Mouse (Mus musculus): ENCODE measurements around the gene Fyb2. TPM values are rescaled to one million over a fixed set of nuclear protein-coding genes. Genes with fewer than 3 reads are reported as not detected.
"Not testable (repeated sequence)": the region's sequence is repeated elsewhere in the genome, so short reads cannot be mapped to it uniquely, and the experiment has no call there.

Gene Fyb2
- polyA plus RNA-seq, 1 experiment from 2014 or later, result not detected

DNA sequence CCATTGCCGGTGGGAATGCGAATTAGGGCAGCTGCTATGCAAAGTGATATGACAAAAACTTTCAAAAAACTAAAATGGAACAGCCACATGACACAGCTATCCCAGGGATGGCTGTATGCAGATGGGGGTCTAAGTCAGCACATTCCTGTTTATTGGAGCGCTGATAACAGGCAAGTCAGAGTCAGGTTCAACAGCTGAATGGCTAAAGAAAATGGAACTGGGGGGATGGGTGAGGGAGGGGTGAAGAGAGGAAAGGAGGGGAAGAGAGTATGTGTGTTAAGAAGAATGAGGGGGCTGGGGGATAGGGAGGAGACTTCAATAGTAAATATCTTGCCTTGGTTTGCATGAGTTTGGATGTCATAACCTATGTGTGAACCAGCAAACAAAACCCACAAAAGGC, 79.0 kb downstream of the Fyb2 start:
- 77% methylated on average over 3 of the region's 3 CpGs for WGBS
- Histone ChIP-seq H3K27ac (replicated peaks in 1 of 2; ENCODE audit: control insufficient read depth in 1 of 2, insufficient read depth in 1 of 2, low read depth in 2 of 2, low read length in 2 of 2) (no peak overlapping the region), H3K27me3 (ENCODE audit: control insufficient read depth, insufficient read depth, low read length) (no peaks in the 10 kb centered on the region), H3K9me3 (ENCODE audit: control insufficient read depth, low read length) (no peaks in the 10 kb centered on the region), H3K4me2 (ENCODE audit: low read length) (no peak overlapping the region), H3K4me3 (ENCODE audit: control insufficient read depth in 1 of 2, insufficient read depth in 1 of 2, low read depth in 1 of 2, low read length in 2 of 2) (no peak overlapping the region), H3K4me1 (ENCODE audit: control insufficient read depth in 2 of 2, insufficient read depth in 2 of 2, low read length in 2 of 2) (no peaks in the 10 kb centered on the region), H3K9ac (ENCODE audit: low read length) (no peak overlapping the region), H3K36me3 (ENCODE audit: control insufficient read depth, insufficient read depth, low read length) (no peaks in the 10 kb centered on the region)
- no peak for ATAC-seq (ENCODE audit: insufficient number of reproducible peaks, insufficient read depth, low FRiP score, low read depth)

DNA sequence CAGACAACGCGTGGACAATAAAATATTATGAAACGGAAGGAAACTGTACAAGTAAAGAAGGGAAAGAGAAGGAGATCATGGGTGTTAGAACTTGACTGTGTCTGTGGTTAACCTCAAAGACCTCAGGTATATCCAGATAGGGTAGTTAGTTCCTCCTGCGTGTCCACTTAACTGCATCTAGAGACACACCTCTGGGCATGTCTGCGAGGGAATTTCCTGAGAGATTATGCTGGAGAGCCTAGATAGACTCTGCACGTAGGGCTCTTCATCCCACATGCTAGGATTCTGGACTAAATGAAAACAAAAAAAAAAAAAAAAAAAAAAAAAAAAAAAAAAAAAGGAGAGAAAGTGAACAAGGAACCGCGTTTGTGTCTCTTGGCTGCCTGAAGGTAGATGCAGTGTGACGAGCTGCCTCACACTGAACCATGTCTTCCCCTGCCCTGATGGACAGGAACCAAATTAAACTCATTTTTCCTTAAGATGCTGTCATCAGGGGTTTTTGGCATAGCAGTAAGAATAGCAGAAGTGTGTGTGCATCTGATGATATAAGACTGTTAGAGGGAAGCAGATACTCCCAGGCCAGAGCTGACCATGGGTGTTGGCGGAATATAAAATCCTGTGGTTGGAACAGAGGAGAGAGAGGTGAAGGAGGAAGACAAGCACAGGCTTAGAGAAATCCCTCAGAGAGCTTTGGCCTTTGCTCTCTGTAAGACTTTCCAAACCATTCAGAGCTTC, 80.1 kb downstream of the Fyb2 start:
- no peak for ATAC-seq (ENCODE audit: insufficient number of reproducible peaks, insufficient read depth, low FRiP score, low read depth)
- WGBS, result 78% methylated on average over 10 of the region's 10 CpGs
- H3K4me2 ChIP-seq (ENCODE audit: low read length), result no peak overlapping the region
- no peaks in the 10 kb centered on the region for H3K36me3 ChIP-seq (ENCODE audit: control insufficient read depth, insufficient read depth, low read length)
- no peaks in the 10 kb centered on the region for H3K27me3 ChIP-seq (ENCODE audit: control insufficient read depth, insufficient read depth, low read length)
- no peaks in the 10 kb centered on the region for H3K4me1 ChIP-seq (ENCODE audit: control insufficient read depth in 2 of 2, insufficient read depth in 2 of 2, low read length in 2 of 2)
- no peak overlapping the region for H3K4me3 ChIP-seq (ENCODE audit: control insufficient read depth in 1 of 2, insufficient read depth in 1 of 2, low read depth in 1 of 2, low read length in 2 of 2)
- no peak overlapping the region for H3K27ac ChIP-seq (replicated peaks in 1 of 2; ENCODE audit: control insufficient read depth in 1 of 2, insufficient read depth in 1 of 2, low read depth in 2 of 2, low read length in 2 of 2)
- no peaks in the 10 kb centered on the region for H3K9me3 ChIP-seq (ENCODE audit: control insufficient read depth, low read length)
- no peak overlapping the region for H3K9ac ChIP-seq (ENCODE audit: low read length)

DNA sequence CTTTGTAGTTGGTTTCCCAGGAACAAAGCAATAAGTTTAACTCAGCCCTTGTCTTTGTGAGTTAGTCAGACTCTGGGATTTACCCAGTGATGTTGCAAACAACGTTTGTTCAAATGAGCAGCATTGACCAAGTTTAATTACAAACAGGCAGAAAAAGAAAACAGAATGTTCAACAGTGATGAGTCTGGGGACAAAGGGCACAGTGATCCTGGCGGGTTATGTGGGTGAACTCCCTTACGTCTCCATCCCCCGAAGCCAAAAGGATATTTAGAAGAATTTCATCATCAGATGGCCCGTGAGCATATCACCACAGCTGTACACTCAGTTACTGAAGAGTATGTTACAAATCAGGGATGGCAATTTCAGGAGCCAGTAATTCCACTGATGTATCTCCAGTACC, 86.4 kb downstream of the Fyb2 start:
- H3K4me3 ChIP-seq (ENCODE audit: control insufficient read depth in 1 of 2, insufficient read depth in 1 of 2, low read depth in 1 of 2, low read length in 2 of 2), result no peak overlapping the region
- 79% methylated on average over 5 of the region's 5 CpGs for WGBS
- no peak for ATAC-seq (ENCODE audit: insufficient number of reproducible peaks, insufficient read depth, low FRiP score, low read depth)
- H3K27me3 ChIP-seq (ENCODE audit: control insufficient read depth, insufficient read depth, low read length), result no peaks in the 10 kb centered on the region
- H3K27ac ChIP-seq (replicated peaks in 1 of 2; ENCODE audit: control insufficient read depth in 1 of 2, insufficient read depth in 1 of 2, low read depth in 2 of 2, low read length in 2 of 2), result no peak overlapping the region
- no peak overlapping the region for H3K4me2 ChIP-seq (ENCODE audit: low read length)
- H3K36me3 ChIP-seq (ENCODE audit: control insufficient read depth, insufficient read depth, low read length), result no peaks in the 10 kb centered on the region
- H3K9ac ChIP-seq (ENCODE audit: low read length), result no peak overlapping the region
- H3K9me3 ChIP-seq (ENCODE audit: control insufficient read depth, low read length), result no peaks in the 10 kb centered on the region
- H3K4me1 ChIP-seq (ENCODE audit: control insufficient read depth in 2 of 2, insufficient read depth in 2 of 2, low read length in 2 of 2), result no peaks in the 10 kb centered on the region

DNA sequence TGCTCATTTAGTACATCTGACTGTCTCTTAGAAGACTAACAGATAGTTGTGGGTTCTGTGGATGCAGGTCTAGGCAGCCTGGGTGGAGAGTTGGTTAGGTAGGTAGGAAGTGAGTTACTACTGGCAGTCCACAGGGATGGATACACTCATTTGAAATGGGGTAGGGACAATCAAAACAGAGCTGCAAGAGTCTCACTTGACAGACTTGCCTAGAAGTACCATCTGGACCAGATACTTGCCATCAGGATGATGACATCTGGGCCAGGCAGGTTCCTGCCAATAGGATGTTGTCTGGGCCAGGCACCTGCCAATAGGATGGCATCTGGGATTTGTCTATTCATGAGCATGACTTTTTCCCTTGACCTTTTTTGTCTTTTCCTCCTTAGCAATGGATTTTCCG, 88.5 kb downstream of the Fyb2 start:
- 58% methylated on average over 1 of the region's 1 CpGs for WGBS
- no peak for ATAC-seq (ENCODE audit: insufficient number of reproducible peaks, insufficient read depth, low FRiP score, low read depth)

DNA sequence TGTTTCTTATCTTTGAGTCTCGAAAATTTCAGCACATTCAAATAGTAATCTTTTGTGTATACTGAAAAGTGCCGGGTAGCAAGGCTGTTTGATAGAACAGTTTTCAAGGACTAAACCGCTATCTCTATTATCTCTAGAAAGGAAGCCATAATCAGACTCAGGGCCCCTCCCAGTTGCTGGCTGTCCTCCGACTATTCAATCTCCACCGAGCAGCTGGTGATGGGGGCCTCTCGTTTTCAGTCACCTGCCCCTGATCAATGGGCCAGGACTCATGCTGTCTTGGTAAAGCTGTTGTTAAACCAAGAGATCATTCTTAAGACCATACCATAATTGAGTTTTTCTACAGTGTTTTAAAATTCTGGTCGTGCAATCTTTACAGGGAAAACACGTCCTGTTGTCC, 90.9 kb downstream of the Fyb2 start:
- Histone ChIP-seq H3K4me1 (ENCODE audit: control insufficient read depth in 2 of 2, insufficient read depth in 2 of 2, low read length in 2 of 2) (no peaks in the 10 kb centered on the region), H3K9me3 (ENCODE audit: control insufficient read depth, low read length) (0 out of 2 replicates have a peak, but pooled peaks cover 5% of the 10 kb centered on the region), H3K36me3 (ENCODE audit: control insufficient read depth, insufficient read depth, low read length) (no peaks in the 10 kb centered on the region), H3K4me2 (ENCODE audit: low read length) (no peak overlapping the region), H3K27me3 (ENCODE audit: control insufficient read depth, insufficient read depth, low read length) (no peaks in the 10 kb centered on the region), H3K9ac (ENCODE audit: low read length) (no peak overlapping the region), H3K4me3 (ENCODE audit: control insufficient read depth in 1 of 2, insufficient read depth in 1 of 2, low read depth in 1 of 2, low read length in 2 of 2) (no peak overlapping the region), H3K27ac (replicated peaks in 1 of 2; ENCODE audit: control insufficient read depth in 1 of 2, insufficient read depth in 1 of 2, low read depth in 2 of 2, low read length in 2 of 2) (no peak overlapping the region)
- WGBS, result 48% methylated on average over 8 of the region's 8 CpGs
- ATAC-seq (ENCODE audit: insufficient number of reproducible peaks, insufficient read depth, low FRiP score, low read depth), result no peak

More for the DNA sequence above, 88.5 kb downstream of the Fyb2 start:
- no peak overlapping the region for H3K4me3 ChIP-seq (ENCODE audit: control insufficient read depth in 1 of 2, insufficient read depth in 1 of 2, low read depth in 1 of 2, low read length in 2 of 2)
- no peak overlapping the region for H3K4me2 ChIP-seq (ENCODE audit: low read length)
- H3K9me3 ChIP-seq (ENCODE audit: control insufficient read depth, low read length), result no peaks in the 10 kb centered on the region
- H3K27me3 ChIP-seq (ENCODE audit: control insufficient read depth, insufficient read depth, low read length), result no peaks in the 10 kb centered on the region
- H3K4me1 ChIP-seq (ENCODE audit: control insufficient read depth in 2 of 2, insufficient read depth in 2 of 2, low read length in 2 of 2), result no peaks in the 10 kb centered on the region
- no peak overlapping the region for H3K27ac ChIP-seq (replicated peaks in 1 of 2; ENCODE audit: control insufficient read depth in 1 of 2, insufficient read depth in 1 of 2, low read depth in 2 of 2, low read length in 2 of 2)
- H3K9ac ChIP-seq (ENCODE audit: low read length), result no peak overlapping the region
- no peaks in the 10 kb centered on the region for H3K36me3 ChIP-seq (ENCODE audit: control insufficient read depth, insufficient read depth, low read length)

DNA sequence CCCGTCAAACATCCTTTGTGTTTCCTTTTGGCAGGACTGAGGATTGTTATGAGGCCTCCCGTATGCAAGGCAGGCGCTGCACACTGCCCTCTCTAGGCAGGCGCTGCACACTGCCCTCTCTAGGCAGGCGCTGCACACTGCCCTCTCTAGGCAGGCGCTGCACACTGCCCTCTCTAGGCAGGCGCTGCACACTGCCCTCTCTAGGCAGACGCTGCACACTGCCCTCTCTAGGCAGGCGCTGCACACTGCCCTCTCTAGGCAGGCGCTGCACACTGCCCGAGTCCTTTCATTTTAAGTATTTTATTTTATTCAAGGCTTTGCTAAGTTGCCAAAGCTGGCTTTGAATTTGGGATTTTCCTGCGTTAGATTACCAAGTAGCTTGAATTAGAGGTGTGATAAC, 91.4 kb downstream of the Fyb2 start:
- H3K9me3 ChIP-seq (ENCODE audit: control insufficient read depth, low read length); H3K27ac ChIP-seq (replicated peaks in 1 of 2; ENCODE audit: control insufficient read depth in 1 of 2, insufficient read depth in 1 of 2, low read depth in 2 of 2, low read length in 2 of 2); H3K27me3 ChIP-seq (ENCODE audit: control insufficient read depth, insufficient read depth, low read length); H3K4me2 ChIP-seq (ENCODE audit: low read length); H3K9ac ChIP-seq (ENCODE audit: low read length); ATAC-seq (ENCODE audit: insufficient number of reproducible peaks, insufficient read depth, low FRiP score, low read depth); H3K4me3 ChIP-seq (ENCODE audit: control insufficient read depth in 1 of 2, insufficient read depth in 1 of 2, low read depth in 1 of 2, low read length in 2 of 2); H3K4me1 ChIP-seq (ENCODE audit: control insufficient read depth in 2 of 2, insufficient read depth in 2 of 2, low read length in 2 of 2); H3K36me3 ChIP-seq (ENCODE audit: control insufficient read depth, insufficient read depth, low read length): not testable (repeated sequence)
- 79% methylated on average over 11 of the region's 12 CpGs for WGBS

DNA sequence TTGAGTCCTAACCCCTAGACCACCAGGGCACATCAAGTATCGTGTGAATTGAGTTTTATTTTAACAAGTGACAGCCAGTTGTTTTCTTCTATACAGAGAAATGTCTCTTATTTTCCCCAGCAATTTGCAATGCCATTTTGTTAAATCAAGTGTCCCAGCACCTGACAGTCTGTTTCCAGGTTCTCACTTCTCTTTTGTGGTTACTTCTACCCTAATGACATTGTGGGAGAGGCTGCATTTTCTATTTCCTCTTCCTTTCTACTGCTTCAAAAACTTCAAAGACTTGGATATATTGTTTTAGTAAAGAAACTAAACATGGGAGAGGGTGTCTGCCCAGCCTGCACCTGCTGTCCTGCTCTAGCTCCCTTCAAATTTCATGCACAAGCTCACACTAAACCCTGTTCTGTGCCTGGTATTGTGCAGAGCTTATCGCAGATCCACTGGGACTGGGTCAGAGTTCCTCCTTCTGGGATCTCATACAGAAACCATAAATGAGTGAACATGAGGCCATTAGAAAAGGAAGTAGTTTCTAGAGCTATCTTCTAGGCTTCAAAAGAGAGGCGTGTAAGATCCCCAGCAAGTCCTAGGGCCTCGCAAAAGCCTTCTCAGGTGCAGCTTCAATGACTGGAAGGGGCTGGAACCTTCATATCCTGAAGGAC, 94.2 kb downstream of the Fyb2 start:
- H3K36me3 ChIP-seq (ENCODE audit: control insufficient read depth, insufficient read depth, low read length), result 0 out of 2 replicates have a peak, but pooled peaks cover 4% of the 10 kb centered on the region
- no peak overlapping the region for H3K9ac ChIP-seq (ENCODE audit: low read length)
- no peak overlapping the region for H3K4me2 ChIP-seq (ENCODE audit: low read length)
- no peak overlapping the region for H3K27ac ChIP-seq (replicated peaks in 1 of 2; ENCODE audit: control insufficient read depth in 1 of 2, insufficient read depth in 1 of 2, low read depth in 2 of 2, low read length in 2 of 2)
- H3K4me3 ChIP-seq (ENCODE audit: control insufficient read depth in 1 of 2, insufficient read depth in 1 of 2, low read depth in 1 of 2, low read length in 2 of 2), result no peak overlapping the region
- WGBS, result 88% methylated on average over 4 of the region's 4 CpGs
- H3K27me3 ChIP-seq (ENCODE audit: control insufficient read depth, insufficient read depth, low read length), result no peaks in the 10 kb centered on the region
- 0 out of 2 replicates have a peak, but pooled peaks cover 5% of the 10 kb centered on the region for H3K9me3 ChIP-seq (ENCODE audit: control insufficient read depth, low read length)
- no peaks in the 10 kb centered on the region for H3K4me1 ChIP-seq (ENCODE audit: control insufficient read depth in 2 of 2, insufficient read depth in 2 of 2, low read length in 2 of 2)
- no peak for ATAC-seq (ENCODE audit: insufficient number of reproducible peaks, insufficient read depth, low FRiP score, low read depth)

Data from heart, embryonic 14.5 days (tissue).